Mouse (Mus musculus): Measurements from ENCODE around the gene Exd1. TPM values are rescaled to one million over a fixed set of nuclear protein-coding genes. Genes with fewer than 3 reads are reported as not detected.

Gene Exd1
- polyA plus RNA-seq, 2 experiments, result 0.12 to 0.14 TPM

DNA sequence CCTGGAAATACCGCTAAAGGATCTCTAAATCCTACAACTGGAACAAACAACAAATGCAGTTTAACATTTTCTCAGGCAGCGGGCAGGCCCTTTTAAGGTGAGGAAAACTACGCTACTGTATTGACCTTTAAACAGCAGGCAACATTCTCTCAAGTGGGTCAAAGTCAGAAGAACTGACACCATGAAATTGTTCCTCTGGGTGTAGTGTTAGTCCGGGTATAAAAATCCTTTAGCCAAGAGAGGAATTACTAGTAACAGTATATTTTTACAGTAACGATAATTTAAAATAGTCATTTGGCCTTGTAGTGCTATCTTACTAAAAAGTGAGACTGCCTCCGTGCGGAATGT lies 46.3 kb upstream of the Exd1 start:
- Histone ChIP-seq H3K9ac (replicated peaks) (peak overlapping the region; percentile 91), H3K4me1 (replicated peaks; ENCODE audit: control insufficient read depth in 2 of 2, insufficient read depth in 2 of 2, low read length in 1 of 2) (peaks cover 15 to 18% of the 10 kb centered on the region in 2 experiments), H3K27ac (peak overlapping the region; percentile 85), H3K9me3 (ENCODE audit: control insufficient read depth, low read length) (no peaks in the 10 kb centered on the region), H3K4me3 (ENCODE audit: insufficient read depth in 1 of 2, low read depth in 2 of 2, low read length in 2 of 2) (peak overlapping the region; percentile 22 to 92; a peak in 3 of 4 replicates), H3K27me3 (ENCODE audit: control insufficient read depth, insufficient read depth, low read length) (peaks cover 2% of the 10 kb centered on the region; the same call in 1 of the 2 replicates), H3K4me2 (ENCODE audit: low read depth) (peak overlapping the region; percentile 65), H3K36me3 (replicated peaks; ENCODE audit: control insufficient read depth, insufficient read depth, low read depth) (peaks cover 24% of the 10 kb centered on the region)
- no peak for DNase-seq (ENCODE audit: low read depth in 3 of 3, low spot score in 3 of 3)
- ATAC-seq (ENCODE audit: insufficient read depth), result peak; percentile 19
- 15% methylated on average over 7 of the region's 7 CpGs for WGBS (ENCODE audit: insufficient replicate concordance)
- no peak for TF ChIP-seq CTCF (IDR thresholded peaks at IDR 0.05; ENCODE audit: low read depth)
- no peak for TF ChIP-seq EP300 (IDR thresholded peaks at IDR 0.05; ENCODE audit: low read depth)

GRCm38 (mm10) chr2:119591247-119591646 lies 43.8 kb upstream of the Exd1 start:
- 79% methylated on average over 3 of the region's 3 CpGs for whole genome bisulfite sequencing (ENCODE audit: insufficient replicate concordance)
- Histone ChIP-seq H3K27ac (no peak overlapping the region), H3K4me1 (replicated peaks; ENCODE audit: control insufficient read depth in 2 of 2, insufficient read depth in 2 of 2, low read length in 1 of 2) (peaks cover 8 to 13% of the 10 kb centered on the region in 2 experiments), H3K4me2 (ENCODE audit: low read depth) (no peak overlapping the region), H3K9me3 (ENCODE audit: control insufficient read depth, low read length) (no peaks in the 10 kb centered on the region), H3K4me3 (ENCODE audit: insufficient read depth in 1 of 2, low read depth in 2 of 2, low read length in 2 of 2) (no peak overlapping the region), H3K9ac (replicated peaks) (no peak overlapping the region), H3K27me3 (ENCODE audit: control insufficient read depth, insufficient read depth, low read length) (peaks cover 2% of the 10 kb centered on the region; the same call in 1 of the 2 replicates), H3K36me3 (replicated peaks; ENCODE audit: control insufficient read depth, insufficient read depth, low read depth) (peaks cover 2% of the 10 kb centered on the region)
- no peak for ATAC-seq (ENCODE audit: insufficient read depth)
- DNase-seq (ENCODE audit: low read depth in 3 of 3, low spot score in 3 of 3), result no peak
- TF ChIP-seq EP300 (IDR thresholded peaks at IDR 0.05; ENCODE audit: low read depth) (no peak), CTCF (IDR thresholded peaks at IDR 0.05; ENCODE audit: low read depth) (peak; percentile 50)

- DNase-seq (ENCODE audit: low read depth in 3 of 3, low spot score in 3 of 3), result peak in 2 of 3 experiments; percentile 35 to 45
- peak; percentile 56; the same call in 1 of the 2 replicates for ATAC-seq (ENCODE audit: insufficient read depth)
- Histone ChIP-seq H3K4me3 (ENCODE audit: insufficient read depth in 1 of 2, low read depth in 2 of 2, low read length in 2 of 2) (no peak overlapping the region), H3K27me3 (ENCODE audit: control insufficient read depth, insufficient read depth, low read length) (no peaks in the 10 kb centered on the region), H3K4me1 (replicated peaks; ENCODE audit: control insufficient read depth in 2 of 2, insufficient read depth in 2 of 2, low read length in 1 of 2) (no peaks in the 10 kb centered on the region), H3K9ac (replicated peaks) (no peak overlapping the region), H3K36me3 (replicated peaks; ENCODE audit: control insufficient read depth, insufficient read depth, low read depth) (no peaks in the 10 kb centered on the region; the same call in 1 of the 2 replicates), H3K9me3 (ENCODE audit: control insufficient read depth, low read length) (no peaks in the 10 kb centered on the region), H3K4me2 (ENCODE audit: low read depth) (no peak overlapping the region), H3K27ac (no peak overlapping the region)
- no peak; the same call in 1 of the 2 replicates for TF ChIP-seq EP300 (IDR thresholded peaks at IDR 0.05; ENCODE audit: low read depth)
- peak; percentile 94 for TF ChIP-seq CTCF (IDR thresholded peaks at IDR 0.05; ENCODE audit: low read depth)
- WGBS (ENCODE audit: insufficient replicate concordance), result 14% methylated on average over 4 of the region's 4 CpGs
Observed at GRCm38 (mm10) chr2:119587383-119587782, 40.0 kb upstream of the Exd1 start.

DNA sequence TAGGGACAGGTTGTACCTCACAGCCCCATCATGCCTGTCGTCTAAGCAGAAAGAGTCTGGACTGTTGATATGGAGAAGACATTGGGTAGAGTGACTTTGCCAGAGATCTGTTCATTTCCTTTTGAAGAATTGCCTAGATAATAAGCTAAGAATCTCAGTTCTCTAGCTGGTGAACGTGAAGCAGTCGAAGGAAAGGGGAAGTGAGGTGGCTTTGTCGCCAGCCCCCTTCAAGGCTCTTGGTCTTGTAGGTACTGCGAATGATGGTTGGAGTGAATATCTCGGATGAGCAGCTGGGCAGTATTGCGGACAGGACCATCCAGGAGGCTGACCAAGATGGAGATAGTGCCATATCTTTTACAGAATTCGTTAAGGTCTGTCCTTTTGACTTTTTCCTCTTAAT lies 36.9 kb upstream of the Exd1 start:
- Histone ChIP-seq H3K9ac (replicated peaks) (no peak overlapping the region), H3K4me1 (replicated peaks; ENCODE audit: control insufficient read depth in 2 of 2, insufficient read depth in 2 of 2, low read length in 1 of 2) (no peaks in the 10 kb centered on the region), H3K4me3 (ENCODE audit: insufficient read depth in 1 of 2, low read depth in 2 of 2, low read length in 2 of 2) (no peak overlapping the region), H3K27ac (no peak overlapping the region), H3K36me3 (replicated peaks; ENCODE audit: control insufficient read depth, insufficient read depth, low read depth) (no peaks in the 10 kb centered on the region; the same call in 1 of the 2 replicates), H3K27me3 (ENCODE audit: control insufficient read depth, insufficient read depth, low read length) (no peaks in the 10 kb centered on the region), H3K9me3 (ENCODE audit: control insufficient read depth, low read length) (no peaks in the 10 kb centered on the region), H3K4me2 (ENCODE audit: low read depth) (no peak overlapping the region)
- TF ChIP-seq EP300 (IDR thresholded peaks at IDR 0.05; ENCODE audit: low read depth), result no peak
- no peak for TF ChIP-seq CTCF (IDR thresholded peaks at IDR 0.05; ENCODE audit: low read depth)
- WGBS (ENCODE audit: insufficient replicate concordance), result 51% methylated on average over 8 of the region's 8 CpGs
- ATAC-seq (ENCODE audit: insufficient read depth) (no peak), DNase-seq (ENCODE audit: low read depth in 3 of 3, low spot score in 3 of 3) (no peak)

DNA sequence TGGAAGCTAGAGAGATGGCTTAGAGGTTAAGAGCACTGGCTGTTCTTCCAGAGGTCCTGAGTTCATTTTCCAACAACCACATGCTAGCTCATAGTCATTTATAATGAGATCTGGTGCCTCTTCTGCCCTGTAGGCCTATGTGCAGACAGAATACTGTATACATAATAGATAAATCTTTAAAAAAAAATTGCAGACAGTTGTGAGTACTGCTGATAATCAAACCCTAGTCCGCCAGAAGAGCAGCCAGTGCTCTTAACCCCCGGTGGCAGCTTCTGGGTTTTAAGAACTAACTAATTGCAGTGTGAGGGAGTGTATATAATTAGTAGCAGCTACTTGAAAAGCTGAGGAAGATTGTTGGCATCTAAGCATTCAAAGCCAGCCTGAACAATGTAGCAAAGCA lies 36.0 kb upstream of the Exd1 start:
- no peak overlapping the region for H3K4me3 ChIP-seq (ENCODE audit: insufficient read depth in 1 of 2, low read depth in 2 of 2, low read length in 2 of 2)
- DNase-seq (ENCODE audit: low read depth in 3 of 3, low spot score in 3 of 3), result no peak
- H3K36me3 ChIP-seq (replicated peaks; ENCODE audit: control insufficient read depth, insufficient read depth, low read depth), result no peaks in the 10 kb centered on the region; the same call in 1 of the 2 replicates
- no peaks in the 10 kb centered on the region for H3K9me3 ChIP-seq (ENCODE audit: control insufficient read depth, low read length)
- H3K27me3 ChIP-seq (ENCODE audit: control insufficient read depth, insufficient read depth, low read length), result no peaks in the 10 kb centered on the region
- no peak overlapping the region for H3K9ac ChIP-seq (replicated peaks)
- no peaks in the 10 kb centered on the region for H3K4me1 ChIP-seq (replicated peaks; ENCODE audit: control insufficient read depth in 2 of 2, insufficient read depth in 2 of 2, low read length in 1 of 2)
- peak; percentile 39; the same call in 1 of the 2 replicates for ATAC-seq (ENCODE audit: insufficient read depth)
- no peak overlapping the region for H3K27ac ChIP-seq
- no peak overlapping the region for H3K4me2 ChIP-seq (ENCODE audit: low read depth)
- TF ChIP-seq CTCF (IDR thresholded peaks at IDR 0.05; ENCODE audit: low read depth) (no peak), EP300 (IDR thresholded peaks at IDR 0.05; ENCODE audit: low read depth) (no peak)
- 28% methylated on average over 2 of the region's 2 CpGs for WGBS (ENCODE audit: insufficient replicate concordance)

Data from liver, embryonic 14.5 days (tissue).